Mouse (Mus musculus): ENCODE measurements around the gene Ush1g. TPM values are rescaled to one million over a fixed set of nuclear protein-coding genes. Genes with fewer than 3 reads are reported as not detected.

Gene Ush1g
- polyA plus RNA-seq, 1 experiment, result 0.24 TPM

DNA sequence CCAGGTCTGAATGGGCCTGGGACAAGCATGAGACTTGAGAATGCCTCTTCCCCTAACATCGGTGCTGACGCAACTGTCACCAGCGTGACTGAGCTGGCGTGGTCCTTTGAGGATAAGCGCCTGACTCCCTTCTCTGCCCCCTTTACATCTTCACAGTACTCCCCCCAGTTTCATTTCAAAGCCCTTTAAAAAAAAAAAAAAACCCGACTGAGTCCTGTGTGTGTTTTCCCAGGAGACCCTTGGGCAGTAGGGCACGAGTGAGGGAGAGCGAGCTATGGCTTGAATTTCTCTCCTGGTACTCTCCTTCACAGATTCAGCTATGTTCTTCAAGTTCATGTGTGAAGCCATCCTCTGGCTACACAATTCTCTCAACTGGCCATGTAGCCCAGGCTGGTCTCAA, 23.7 kb downstream of the Ush1g start:
- no peak overlapping the region for H3K27ac ChIP-seq (ENCODE audit: insufficient read depth, low read length)
- peaks cover 9% of the 10 kb centered on the region for H3K4me1 ChIP-seq (ENCODE audit: control insufficient read depth, insufficient read depth, low read length)
- no peak overlapping the region for H3K9ac ChIP-seq (ENCODE audit: low read depth, poor library complexity, severe bottlenecking)
- TF ChIP-seq POLR2A (IDR thresholded peaks at IDR 0.05; ENCODE audit: insufficient read depth, low read length), result no peak
- TF ChIP-seq EP300 (IDR thresholded peaks at IDR 0.05; ENCODE audit: insufficient read depth, low read depth, low read length), result no peak
- no peaks in the 10 kb centered on the region for H3K27me3 ChIP-seq (ENCODE audit: control insufficient read depth, insufficient read depth, low read length, poor library complexity, severe bottlenecking)
- no peaks in the 10 kb centered on the region for H3K9me3 ChIP-seq (replicated peaks; ENCODE audit: control insufficient read depth, insufficient read depth, low read length, poor library complexity, severe bottlenecking)
- peak overlapping the region; percentile 64; the same call in 1 of the 2 replicates for H3K4me3 ChIP-seq (ENCODE audit: low read depth, low read length)
- no peaks in the 10 kb centered on the region for H3K36me3 ChIP-seq (ENCODE audit: control insufficient read depth, insufficient read depth, low read length, poor library complexity, severe bottlenecking)

DNA sequence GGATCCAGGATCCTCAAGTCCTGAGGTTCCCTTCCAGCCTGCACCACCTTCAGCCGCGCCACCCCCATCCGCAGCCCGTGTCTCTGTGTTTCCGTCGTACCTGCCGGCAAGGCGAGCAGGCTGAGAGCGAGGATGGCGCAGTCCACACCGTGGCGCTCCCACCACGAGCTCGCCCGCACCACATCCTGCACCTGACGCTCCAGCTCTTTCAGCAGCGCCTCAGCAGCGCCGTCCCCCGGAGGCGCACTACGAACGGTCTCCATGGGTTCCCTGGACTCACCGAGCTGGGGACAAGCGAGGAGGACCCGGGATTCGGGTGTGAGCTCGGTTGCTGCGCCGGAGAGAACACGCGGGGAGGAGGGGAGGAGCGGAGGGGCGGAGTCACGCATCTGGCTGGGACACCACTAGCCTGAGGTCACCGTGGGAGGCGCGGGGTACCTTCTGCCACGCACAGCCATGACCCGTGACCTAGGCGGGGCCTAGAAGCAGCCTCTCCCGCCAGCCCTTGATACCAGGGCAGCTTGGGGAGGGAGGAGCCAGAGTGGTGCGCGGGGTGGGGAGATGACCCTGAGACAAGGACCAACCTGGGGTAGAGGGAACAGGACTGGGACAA, 24.5 kb downstream of the Ush1g start, which contains the start of gene Fads6:
Gene Fads6, minus strand, starts transcription at position 450 of the 613 bp plus-strand sequence.
- no peaks in the 10 kb centered on the region for H3K36me3 ChIP-seq (ENCODE audit: control insufficient read depth, insufficient read depth, low read length, poor library complexity, severe bottlenecking)
- peak within 1 kb of the TSS; percentile 64 for H3K4me3 ChIP-seq (ENCODE audit: low read depth, low read length)
- H3K9ac ChIP-seq (ENCODE audit: low read depth, poor library complexity, severe bottlenecking), result peak within 1 kb of the TSS; percentile 51
- H3K27ac ChIP-seq (ENCODE audit: insufficient read depth, low read length), result no peak within 1 kb of the TSS
- H3K4me1 ChIP-seq (ENCODE audit: control insufficient read depth, insufficient read depth, low read length), result peaks cover 10% of the 10 kb centered on the region
- no peaks in the 10 kb centered on the region for H3K9me3 ChIP-seq (replicated peaks; ENCODE audit: control insufficient read depth, insufficient read depth, low read length, poor library complexity, severe bottlenecking)
- TF ChIP-seq CTCF (IDR thresholded peaks at IDR 0.05; ENCODE audit: low read depth, low read length) (peak; percentile 56), EP300 (IDR thresholded peaks at IDR 0.05; ENCODE audit: insufficient read depth, low read depth, low read length) (peak; percentile 51; the same call in 1 of the 2 replicates), POLR2A (IDR thresholded peaks at IDR 0.05; ENCODE audit: insufficient read depth, low read length) (peak; percentile 24)
- H3K27me3 ChIP-seq (ENCODE audit: control insufficient read depth, insufficient read depth, low read length, poor library complexity, severe bottlenecking), result no peaks in the 10 kb centered on the region

DNA sequence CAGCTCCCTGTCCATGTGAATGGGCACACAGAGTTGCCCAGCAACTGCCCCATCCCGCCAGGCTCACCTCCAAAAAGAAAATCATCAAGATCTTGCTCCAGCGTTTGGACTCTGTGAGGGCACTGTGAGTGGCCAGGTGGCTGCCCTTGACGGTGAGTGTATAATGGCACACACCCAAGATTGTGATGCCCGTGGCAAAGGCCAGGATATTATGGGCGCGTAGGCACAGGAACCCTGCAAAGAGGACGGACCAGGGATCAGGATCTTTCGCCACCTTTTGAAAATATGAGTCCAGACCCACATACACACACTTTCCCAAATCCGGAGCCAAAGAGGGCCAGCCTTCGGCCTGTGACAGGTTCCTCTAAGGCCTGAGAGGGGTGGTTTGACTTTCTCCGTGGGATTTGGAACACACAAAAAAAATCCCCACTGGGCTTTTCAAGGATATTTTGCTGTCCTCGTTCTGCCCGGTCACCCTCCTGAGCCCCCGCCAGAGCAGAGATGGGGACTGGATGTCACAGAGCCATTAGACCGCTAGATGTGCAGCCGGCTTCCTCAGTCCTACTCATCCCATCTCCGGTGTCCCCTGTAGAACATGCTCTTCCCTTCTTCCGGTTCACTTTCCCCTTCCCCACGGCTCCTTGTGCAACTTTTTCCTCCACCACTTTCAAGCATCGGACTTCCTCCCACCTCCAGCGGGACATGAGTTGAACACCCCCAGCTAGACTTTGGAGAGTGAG, 25.2 kb downstream of the Ush1g start:
- Histone ChIP-seq H3K9ac (ENCODE audit: low read depth, poor library complexity, severe bottlenecking) (peak overlapping the region; percentile 51), H3K4me1 (ENCODE audit: control insufficient read depth, insufficient read depth, low read length) (peaks cover 12% of the 10 kb centered on the region), H3K27ac (ENCODE audit: insufficient read depth, low read length) (no peak overlapping the region), H3K36me3 (ENCODE audit: control insufficient read depth, insufficient read depth, low read length, poor library complexity, severe bottlenecking) (no peaks in the 10 kb centered on the region), H3K27me3 (ENCODE audit: control insufficient read depth, insufficient read depth, low read length, poor library complexity, severe bottlenecking) (no peaks in the 10 kb centered on the region), H3K4me3 (ENCODE audit: low read depth, low read length) (peak overlapping the region; percentile 64), H3K9me3 (replicated peaks; ENCODE audit: control insufficient read depth, insufficient read depth, low read length, poor library complexity, severe bottlenecking) (no peaks in the 10 kb centered on the region)
- TF ChIP-seq EP300 (IDR thresholded peaks at IDR 0.05; ENCODE audit: insufficient read depth, low read depth, low read length) (no peak), CTCF (IDR thresholded peaks at IDR 0.05; ENCODE audit: low read depth, low read length) (no peak), POLR2A (IDR thresholded peaks at IDR 0.05; ENCODE audit: insufficient read depth, low read length) (no peak)

DNA sequence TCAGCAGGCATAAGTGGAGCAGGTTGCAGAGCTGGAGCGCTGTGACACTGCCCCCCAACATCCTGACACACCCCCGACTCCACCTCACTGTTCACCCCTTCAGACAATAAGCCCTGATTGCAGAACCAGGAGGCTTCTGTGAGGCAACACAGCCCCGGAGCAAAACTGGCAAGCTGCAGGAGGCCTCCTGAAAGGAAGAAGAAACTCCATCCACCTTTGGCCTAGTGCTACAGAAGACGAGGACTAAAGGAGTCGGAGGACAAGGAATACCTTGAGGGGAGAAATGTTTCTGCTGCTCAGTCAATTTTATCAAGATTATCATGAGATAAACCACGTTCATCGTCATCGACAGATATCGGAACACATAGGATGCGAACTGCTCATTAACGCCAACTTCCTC, 25.9 kb downstream of the Ush1g start:
- Histone ChIP-seq H3K4me1 (ENCODE audit: control insufficient read depth, insufficient read depth, low read length) (peaks cover 15% of the 10 kb centered on the region), H3K27me3 (ENCODE audit: control insufficient read depth, insufficient read depth, low read length, poor library complexity, severe bottlenecking) (no peaks in the 10 kb centered on the region), H3K9me3 (replicated peaks; ENCODE audit: control insufficient read depth, insufficient read depth, low read length, poor library complexity, severe bottlenecking) (no peaks in the 10 kb centered on the region), H3K9ac (ENCODE audit: low read depth, poor library complexity, severe bottlenecking) (no peak overlapping the region), H3K27ac (ENCODE audit: insufficient read depth, low read length) (no peak overlapping the region), H3K4me3 (ENCODE audit: low read depth, low read length) (no peak overlapping the region), H3K36me3 (ENCODE audit: control insufficient read depth, insufficient read depth, low read length, poor library complexity, severe bottlenecking) (no peaks in the 10 kb centered on the region)
- TF ChIP-seq EP300 (IDR thresholded peaks at IDR 0.05; ENCODE audit: insufficient read depth, low read depth, low read length) (0 out of 2 replicates have a peak, but pooled peaks have one; percentile 15), POLR2A (IDR thresholded peaks at IDR 0.05; ENCODE audit: insufficient read depth, low read length) (no peak)

DNA sequence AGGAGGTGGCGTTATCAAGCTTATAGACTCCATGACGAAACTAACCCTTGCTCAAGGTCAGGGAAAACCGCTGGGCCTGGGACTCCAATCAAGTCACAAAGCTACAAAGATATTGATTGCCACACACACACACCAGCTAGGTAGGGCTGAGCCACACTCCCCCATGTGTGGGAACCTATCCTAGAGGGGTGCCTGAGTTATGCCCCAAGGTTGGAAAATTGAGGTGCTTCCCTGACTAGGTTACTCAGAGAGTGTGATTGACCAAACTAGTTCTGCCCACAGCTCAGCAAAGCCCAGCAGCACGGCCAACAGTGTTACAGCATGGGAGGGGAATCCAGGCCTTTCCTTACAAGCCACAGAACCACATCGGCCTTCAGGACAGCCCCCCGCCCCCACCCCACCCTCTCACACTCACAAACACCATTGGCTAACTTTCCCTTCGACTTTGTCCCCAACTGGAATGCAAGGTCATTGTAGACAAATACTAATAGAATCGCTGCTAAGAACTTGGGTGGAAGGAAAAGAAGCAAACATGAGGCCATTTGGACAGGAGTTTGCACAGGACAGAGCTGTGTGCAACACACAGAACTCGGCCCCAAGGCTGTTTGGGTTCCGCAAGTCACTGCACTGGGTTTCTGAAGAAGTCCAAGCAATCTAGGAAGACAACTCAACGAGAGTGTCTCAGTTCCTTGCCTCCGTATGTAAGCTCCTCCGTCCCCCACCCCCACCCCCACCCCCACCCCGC, 29.0 kb downstream of the Ush1g start:
- H3K36me3 ChIP-seq (ENCODE audit: control insufficient read depth, insufficient read depth, low read length, poor library complexity, severe bottlenecking), result no peaks in the 10 kb centered on the region
- peak overlapping the region; percentile 41; the same call in 1 of the 2 replicates for H3K4me3 ChIP-seq (ENCODE audit: low read depth, low read length)
- H3K9ac ChIP-seq (ENCODE audit: low read depth, poor library complexity, severe bottlenecking), result peak overlapping the region; percentile 16
- peak; percentile 36; the same call in 1 of the 2 replicates for TF ChIP-seq EP300 (IDR thresholded peaks at IDR 0.05; ENCODE audit: insufficient read depth, low read depth, low read length)
- TF ChIP-seq POLR2A (IDR thresholded peaks at IDR 0.05; ENCODE audit: insufficient read depth, low read length), result no peak
- peaks cover 15% of the 10 kb centered on the region for H3K4me1 ChIP-seq (ENCODE audit: control insufficient read depth, insufficient read depth, low read length)
- H3K27me3 ChIP-seq (ENCODE audit: control insufficient read depth, insufficient read depth, low read length, poor library complexity, severe bottlenecking), result no peaks in the 10 kb centered on the region
- peak overlapping the region; percentile 91 for H3K27ac ChIP-seq (ENCODE audit: insufficient read depth, low read length)
- H3K9me3 ChIP-seq (replicated peaks; ENCODE audit: control insufficient read depth, insufficient read depth, low read length, poor library complexity, severe bottlenecking), result no peaks in the 10 kb centered on the region

Measured in ES-Bruce4 (cell line).